Mouse (Mus musculus) thymus, postnatal 14 days (tissue): ENCODE measurements around the gene Cdk2ap2.

Experiments used
- DNase-seq: peaks from one replicate; pipeline ENCODE4 v3.0.0; 2021

Cdk2ap2 gene

DNA sequence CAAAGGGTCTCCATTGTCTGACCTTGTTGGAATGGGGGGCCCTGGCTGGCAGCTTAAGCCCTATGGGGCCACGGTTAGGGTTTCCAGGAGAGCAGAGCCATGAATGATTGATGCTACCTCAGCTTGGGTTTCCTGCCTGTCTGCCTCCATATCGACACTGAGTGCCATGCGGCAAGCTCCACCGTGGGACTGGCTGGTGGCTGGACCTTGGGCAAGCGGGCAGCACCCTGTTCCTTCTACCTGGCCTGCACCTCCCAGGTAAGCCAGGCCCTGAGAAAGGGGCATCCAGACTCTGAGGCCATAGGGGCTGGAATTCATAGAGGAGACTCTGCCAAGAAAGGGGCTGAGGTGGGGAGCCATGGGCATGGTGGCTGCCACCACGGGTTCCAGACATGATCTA is 43.2 kb downstream of the Cdk2ap2 start:
- DNase-seq: no peak

- no peak for DNase-seq
Observed at GRCm38 (mm10) chr19:4142416-4143173, 45.6 kb downstream of the Cdk2ap2 start.

DNA sequence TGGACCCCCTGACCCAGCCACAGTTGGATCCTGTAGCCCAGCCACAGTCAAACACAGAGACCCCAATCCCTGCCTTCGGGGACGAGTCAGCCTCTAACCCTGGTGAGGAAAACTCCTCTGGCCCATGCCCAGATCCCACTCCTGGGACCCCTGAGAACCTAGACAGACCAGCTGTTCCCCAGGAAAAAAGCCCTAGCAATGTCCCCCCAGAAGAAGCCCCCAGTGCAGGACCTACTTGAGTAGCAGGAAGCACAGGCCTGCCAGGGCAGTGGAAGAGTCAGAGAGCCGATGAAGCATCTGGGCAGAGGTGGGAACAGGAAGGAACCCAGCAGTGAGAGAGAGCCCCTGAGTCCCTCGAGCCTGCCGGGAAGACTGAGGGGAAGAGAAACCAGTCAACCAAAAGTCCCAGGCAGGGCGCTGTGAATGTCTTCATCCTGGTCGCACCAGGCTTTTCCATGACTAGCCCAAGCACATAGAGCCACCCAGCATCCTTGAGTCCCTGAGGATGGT is 46.8 kb downstream of the Cdk2ap2 start, which contains the start of gene Cabp4:
Cabp4 (minus strand) TSS at position 275 of the 510 bp plus-strand sequence.
- DNase-seq: no peak

DNA sequence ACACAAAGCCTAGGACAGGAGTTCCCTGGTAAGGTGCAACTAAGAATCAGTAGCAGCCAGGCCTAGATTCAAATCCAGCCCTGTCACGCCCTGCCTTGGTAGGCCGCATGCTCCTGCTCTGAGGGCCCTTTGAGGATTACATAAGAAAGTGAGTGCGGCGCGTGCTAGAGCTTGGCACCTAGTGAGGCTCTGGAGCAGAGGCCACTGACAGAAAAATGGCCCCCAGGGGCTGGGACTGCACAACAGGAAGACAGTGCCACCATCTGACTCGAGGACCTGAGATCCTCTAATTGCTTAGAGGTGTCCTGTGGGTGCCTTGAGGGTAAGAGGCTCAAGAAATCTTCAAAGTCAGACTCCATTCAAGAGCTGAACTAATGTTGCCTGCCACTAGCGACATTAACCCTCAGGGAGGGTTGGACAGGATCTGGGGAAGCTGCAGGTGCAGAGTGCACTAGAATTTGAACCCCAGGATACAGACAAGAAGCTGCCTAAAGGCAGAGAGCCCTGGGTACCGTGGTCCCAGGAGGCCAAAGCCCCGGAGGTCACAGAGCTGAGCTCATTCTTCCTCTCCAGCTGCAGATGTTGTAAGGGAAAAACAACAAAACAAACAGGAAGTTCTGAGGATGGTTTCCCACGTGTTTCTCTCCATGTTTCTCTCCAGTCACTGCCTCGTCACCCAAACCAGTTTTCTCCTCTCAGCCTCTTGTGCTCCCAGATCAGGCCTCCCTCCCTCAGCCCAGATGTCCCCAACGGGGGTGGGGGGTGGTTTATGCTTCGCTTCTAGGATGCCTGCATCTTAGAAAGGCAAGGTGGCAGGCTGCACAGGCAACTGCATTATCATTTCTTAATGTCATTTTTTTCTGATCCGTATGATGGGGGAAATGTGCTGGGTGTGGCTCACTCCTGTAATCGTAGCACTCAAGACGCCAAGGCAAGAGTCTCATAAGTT is 47.8 kb downstream of the Cdk2ap2 start:
- peak; percentile 52 for DNase-seq

DNA sequence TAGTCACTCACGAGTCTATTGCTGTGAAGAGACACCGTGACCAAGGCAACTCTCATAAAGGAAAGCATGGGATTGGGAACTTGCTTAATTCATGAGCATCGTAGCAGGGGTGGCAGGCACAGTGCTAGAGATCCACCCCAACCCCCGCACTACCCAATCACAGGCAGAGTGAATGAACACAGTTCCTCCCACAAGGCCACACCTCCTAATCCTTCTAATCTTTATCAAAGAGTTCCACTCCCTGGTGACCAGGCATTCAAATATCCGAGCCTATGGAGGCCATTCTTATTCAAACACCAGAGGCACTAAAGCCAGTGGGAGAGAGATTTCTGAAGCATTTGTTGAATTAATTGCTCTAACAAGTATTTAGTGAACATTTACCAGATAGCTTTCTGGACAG is 49.0 kb downstream of the Cdk2ap2 start:
- DNase-seq: no peak

DNA sequence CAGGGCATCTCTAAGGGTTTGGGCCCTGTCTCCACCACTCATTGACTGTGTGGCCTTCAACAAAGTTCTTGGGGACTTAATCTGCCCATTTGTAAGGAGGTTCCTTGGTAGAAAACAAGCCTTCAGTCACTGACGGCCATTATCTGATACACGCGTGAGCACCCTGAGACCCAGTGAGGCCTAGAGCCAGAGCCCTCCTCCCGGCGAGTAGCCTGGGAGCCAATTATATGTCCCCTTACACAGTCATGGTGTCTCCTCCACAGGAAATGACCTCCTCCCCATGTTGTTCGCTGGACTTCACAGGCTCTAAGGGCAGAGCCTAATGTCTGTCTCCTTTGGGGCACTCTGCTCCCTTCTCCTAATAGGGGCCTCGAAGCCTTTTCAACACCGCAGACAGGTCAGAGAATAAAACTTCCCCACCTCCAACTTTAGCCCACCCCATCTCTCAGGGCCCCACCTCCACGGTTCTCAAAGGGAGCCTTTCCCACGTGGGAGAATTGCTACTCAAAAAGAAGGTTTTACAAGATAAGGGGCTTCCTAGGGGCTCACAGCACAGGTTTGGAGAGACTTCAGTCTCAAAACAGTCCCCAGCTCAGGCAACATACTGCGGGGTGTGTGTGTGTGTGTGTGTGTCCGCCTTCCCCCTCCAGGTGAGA is 49.5 kb downstream of the Cdk2ap2 start:
- DNase-seq: no peak

GRCm38 (mm10) chr19:4147022-4147405 is 50.0 kb downstream of the Cdk2ap2 start:
- no peak for DNase-seq

DNA sequence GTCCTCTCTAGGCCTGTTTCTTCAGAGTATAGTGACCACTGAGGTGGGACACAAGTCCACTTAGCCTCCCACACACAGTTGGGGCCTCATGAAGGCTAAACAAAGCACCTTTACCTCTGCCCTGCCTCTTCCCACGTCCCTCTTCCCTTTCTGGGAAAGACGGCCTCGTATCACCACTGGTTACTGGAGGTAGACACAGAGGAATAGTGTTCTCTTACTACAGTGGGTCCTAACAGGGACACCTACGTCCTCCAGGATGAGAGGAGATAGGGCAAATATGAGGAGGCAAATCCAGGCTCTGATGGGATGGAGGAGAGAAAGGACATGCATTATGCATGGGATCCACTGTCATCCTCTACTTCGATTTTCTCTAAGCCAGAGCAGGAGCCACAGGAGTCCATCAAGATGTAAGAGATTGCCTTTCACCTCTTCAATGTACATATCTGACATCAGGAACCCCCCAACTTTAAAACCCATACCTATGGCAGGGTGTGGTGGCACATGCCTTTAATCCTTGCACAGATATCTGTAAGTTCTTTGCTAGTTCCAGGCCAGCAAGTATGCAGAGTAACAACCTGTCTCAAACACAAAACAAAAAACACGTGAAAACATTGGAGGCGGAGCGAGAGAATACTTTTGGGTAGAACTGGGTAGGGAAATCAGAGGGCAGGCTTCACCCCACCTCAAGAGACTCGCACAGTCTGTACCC is 51.0 kb downstream of the Cdk2ap2 start:
- DNase-seq: no peak

DNA sequence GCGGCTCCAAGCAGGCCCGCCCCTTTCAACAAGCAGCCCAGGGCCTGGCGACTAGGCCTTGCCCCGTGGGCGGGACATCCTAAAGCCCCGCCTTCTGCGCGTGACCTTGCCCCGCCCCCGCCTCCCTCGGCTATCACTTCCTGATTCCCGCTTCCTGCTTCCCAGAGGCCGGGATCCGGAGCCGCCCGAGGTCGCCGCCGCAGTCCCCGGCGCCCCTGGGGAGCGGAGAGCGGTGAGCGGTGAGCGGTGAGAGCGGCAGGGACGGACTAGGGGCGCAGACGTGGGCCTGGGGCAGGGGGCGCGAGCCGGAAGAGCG is 51.5 kb downstream of the Cdk2ap2 start, which contains the start of gene Coro1b:
Coro1b (plus strand) TSS at position 129 of the 316 bp plus-strand sequence.
- DNase-seq: peak; percentile 96
